Mouse (Mus musculus) cerebellum, adult 9-10 months (tissue): ENCODE measurements at regions not wholly inside any gene's neighbourhood (a gene's known extent, or its start where the extent isn't known, plus 50 kb on each side); places are given as distances from the start of the nearest gene placed in this dataset.

Experiments
- DNase-seq: peaks from one replicate; pipeline ENCODE4 v3.0.0; 2022

GRCm38 (mm10) chr16:93110912-93111311, 285.0 kb upstream of the Runx1 start:
- DNase-seq, result no peak

- no peak for DNase-seq
These were observed 284.5 kb upstream of the Runx1 start for GRCm38 (mm10) chr16:93110451-93110850.

GRCm38 (mm10) chr16:93109683-93110407, 283.9 kb upstream of the Runx1 start:
- DNase-seq, result no peak

- no peak for DNase-seq
These were observed 281.5 kb upstream of the Runx1 start for GRCm38 (mm10) chr16:93107524-93107845.

GRCm38 (mm10) chr16:93106811-93107523, 281.0 kb upstream of the Runx1 start:
- DNase-seq, result no peak

GRCm38 (mm10) chr16:93102174-93102573, 276.2 kb upstream of the Runx1 start:
- no peak for DNase-seq

- DNase-seq, result no peak
These were observed 272.1 kb upstream of the Runx1 start for GRCm38 (mm10) chr16:93098057-93098456.

- DNase-seq, result no peak
These were observed 270.2 kb upstream of the Runx1 start for GRCm38 (mm10) chr16:93096175-93096574.

- no peak for DNase-seq
These were observed 266.8 kb upstream of the Runx1 start for GRCm38 (mm10) chr16:93092796-93093195.

- DNase-seq, result no peak
These were observed 259.4 kb upstream of the Runx1 start for GRCm38 (mm10) chr16:93085227-93085883.

- DNase-seq, result no peak
These were observed 257.8 kb upstream of the Runx1 start for GRCm38 (mm10) chr16:93083756-93084155.

GRCm38 (mm10) chr16:93083142-93083541, 257.2 kb upstream of the Runx1 start:
- DNase-seq, result no peak

- no peak for DNase-seq
These were observed 255.6 kb upstream of the Runx1 start for GRCm38 (mm10) chr16:93081533-93081932.

- DNase-seq, result no peak
These were observed 253.9 kb upstream of the Runx1 start for GRCm38 (mm10) chr16:93079660-93080390.

- DNase-seq, result no peak
These were observed 253.0 kb upstream of the Runx1 start for GRCm38 (mm10) chr16:93078909-93079308.

- DNase-seq, result no peak
These were observed 249.5 kb upstream of the Runx1 start for GRCm38 (mm10) chr16:93075488-93075887.

- DNase-seq, result no peak
These were observed 246.2 kb upstream of the Runx1 start for GRCm38 (mm10) chr16:93072156-93072555.

- DNase-seq, result no peak
These were observed 245.8 kb upstream of the Runx1 start for GRCm38 (mm10) chr16:93071726-93072125.

- no peak for DNase-seq
These were observed 240.9 kb upstream of the Runx1 start for GRCm38 (mm10) chr16:93066821-93067220.

- DNase-seq, result no peak
These were observed 235.7 kb upstream of the Runx1 start for GRCm38 (mm10) chr16:93061475-93062179.

GRCm38 (mm10) chr16:93056295-93056694, 230.3 kb upstream of the Runx1 start:
- DNase-seq, result no peak

GRCm38 (mm10) chr16:93055545-93055944, 229.6 kb upstream of the Runx1 start:
- DNase-seq, result no peak

- no peak for DNase-seq
These were observed 225.3 kb upstream of the Runx1 start for GRCm38 (mm10) chr16:93051233-93051632.
